Mouse (Mus musculus): Measurements from ENCODE around the gene Kcnq1. TPM values are rescaled to one million over a fixed set of nuclear protein-coding genes. Genes with fewer than 3 reads are reported as not detected.

The Kcnq1 gene
- total RNA-seq, 2 experiments from 2014 or later = 0.61 to 1.2 TPM

DNA sequence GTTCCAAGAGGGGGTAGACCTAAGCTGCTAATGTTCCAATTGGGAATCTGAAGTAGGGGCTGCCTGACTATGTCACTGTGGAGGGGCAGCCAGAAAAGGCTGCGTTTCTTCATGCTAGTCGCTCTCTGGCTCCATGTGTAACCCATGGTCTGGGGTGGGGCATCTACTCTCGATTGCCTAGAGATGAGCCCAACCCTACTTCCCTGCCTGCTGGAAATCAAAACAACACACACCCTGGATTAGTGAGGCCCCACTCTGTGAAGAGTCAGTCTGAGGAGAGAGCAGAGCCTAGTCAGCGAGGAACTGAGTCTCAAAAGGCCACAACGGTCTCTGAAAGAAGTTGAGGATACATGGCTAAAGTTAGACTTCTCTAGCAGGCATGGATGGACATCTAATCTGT is 40.9 kb downstream of the Kcnq1 start:
- DNase-seq (ENCODE audit: extremely low spot score in 1 of 2, low spot score in 2 of 2) = no peak
- Histone ChIP-seq H3K4me3 (no peak overlapping the region), H3K27ac (no peak overlapping the region)
- intact Hi-C loops (cut with DNase I) = no loop called here
- TF ChIP-seq CTCF (IDR thresholded peaks at IDR 0.05) = no peak

DNA sequence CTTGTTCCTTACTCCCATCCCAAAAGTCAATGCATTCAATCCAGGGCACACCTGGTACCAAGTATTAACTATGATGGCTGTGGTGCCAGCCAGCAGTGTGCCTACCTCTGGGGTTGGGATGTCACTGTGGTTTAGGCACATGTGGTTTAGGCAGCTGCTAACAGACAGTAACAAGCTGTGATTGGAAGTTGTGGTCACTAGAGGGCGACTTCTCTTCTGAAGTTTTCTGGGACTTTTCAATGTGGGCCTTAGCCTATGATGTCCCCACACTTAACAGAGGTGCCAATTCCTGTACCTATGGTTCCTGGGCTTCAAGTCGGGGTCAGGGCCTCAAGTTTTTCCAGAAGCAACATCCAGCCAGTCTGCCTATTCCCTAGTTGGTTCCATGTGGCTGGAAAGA is 45.0 kb downstream of the Kcnq1 start:
- Histone ChIP-seq H3K4me3 (no peak overlapping the region), H3K27ac (no peak overlapping the region)
- intact Hi-C loops (cut with DNase I) = loop anchor here (5.0 kb wide), 2 partner anchors 151 to 596 kb away; no protein-coding TSS in a partner anchor
- TF ChIP-seq CTCF (IDR thresholded peaks at IDR 0.05) = peak; percentile 69
- DNase-seq (ENCODE audit: extremely low spot score in 1 of 2, low spot score in 2 of 2) = peak in 1 of 2 experiments; percentile 25

DNA sequence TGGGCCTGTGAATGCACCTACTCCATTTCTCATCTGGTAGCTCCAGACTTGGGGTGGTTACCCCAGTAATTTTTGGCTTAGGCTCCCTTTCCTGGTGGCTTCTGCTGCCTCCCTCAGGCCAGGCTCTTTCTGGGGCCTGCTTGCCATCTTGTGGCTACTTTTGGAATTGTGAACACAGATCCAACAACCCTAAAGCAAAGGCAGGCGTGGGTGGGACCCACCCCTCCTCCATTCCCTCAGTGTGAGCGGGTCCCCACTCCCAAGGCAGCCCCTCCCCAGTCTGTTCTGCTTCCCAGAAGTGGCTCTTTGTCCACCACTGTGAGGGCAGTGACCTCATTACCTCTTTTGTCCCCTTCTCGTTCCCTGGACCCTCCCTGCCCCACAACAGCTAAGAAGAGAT is 46.2 kb downstream of the Kcnq1 start:
- intact Hi-C loops (cut with DNase I) = loop anchor here (5.0 kb wide), 2 partner anchors 150 to 595 kb away; no protein-coding TSS in a partner anchor
- TF ChIP-seq CTCF (IDR thresholded peaks at IDR 0.05) = peak; percentile 53
- DNase-seq (ENCODE audit: extremely low spot score in 1 of 2, low spot score in 2 of 2) = no peak
- H3K27ac ChIP-seq = no peak overlapping the region
- H3K4me3 ChIP-seq = no peak overlapping the region

DNA sequence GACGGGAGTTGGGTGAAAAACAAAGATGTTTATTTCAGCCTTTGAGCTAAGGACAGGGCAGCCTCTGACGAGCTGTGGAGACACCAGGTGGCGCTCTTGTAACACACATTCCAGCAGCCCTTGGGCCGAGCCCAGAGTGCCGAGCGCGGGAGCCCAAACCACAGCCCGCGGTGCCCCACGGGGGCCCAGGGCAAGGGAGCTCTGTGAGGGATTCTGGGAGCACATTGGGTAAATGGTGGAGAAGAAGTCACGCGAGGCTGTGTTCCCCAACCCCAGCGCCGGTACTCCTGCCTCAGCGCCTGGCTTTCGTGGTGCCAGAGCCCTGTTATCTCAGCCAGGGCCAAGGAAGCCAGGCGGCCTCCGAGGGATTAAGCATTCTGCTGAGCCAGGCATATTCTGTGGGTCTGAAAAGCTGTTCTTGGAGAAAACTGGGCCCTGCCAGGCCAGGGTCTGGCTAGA is 47.8 kb downstream of the Kcnq1 start:
- peak; percentile 98 for TF ChIP-seq CTCF (IDR thresholded peaks at IDR 0.05)
- intact Hi-C loops (cut with DNase I) = loop anchor here (1.0 to 5.0 kb wide), 3 partner anchors 148 to 593 kb away; no protein-coding TSS in a partner anchor
- Histone ChIP-seq H3K4me3 (peak overlapping the region; percentile 45), H3K27ac (no peak overlapping the region; the same call in 1 of the 2 replicates)
- peak; percentile 80 to 89 for DNase-seq (ENCODE audit: extremely low spot score in 1 of 2, low spot score in 2 of 2)

DNA sequence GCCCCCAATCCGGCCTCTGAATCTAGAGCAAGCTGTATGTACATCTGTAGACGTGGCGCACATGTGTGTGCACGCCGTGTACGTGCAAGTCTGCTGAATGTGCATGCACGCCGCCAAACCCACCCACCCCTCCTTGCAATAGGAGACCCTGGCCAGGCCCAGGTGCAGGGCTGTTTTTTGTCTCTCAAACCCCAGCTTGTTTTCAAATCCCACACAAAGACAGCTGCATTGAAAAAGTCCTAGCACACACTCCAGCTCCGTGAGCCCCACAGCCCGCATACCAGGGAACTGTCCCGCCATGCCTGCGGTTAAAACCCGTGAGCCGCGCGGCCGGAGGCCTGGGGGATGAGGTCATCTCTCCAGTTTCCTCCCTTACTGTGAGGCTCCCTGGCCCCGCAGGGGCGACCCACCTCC is 48.3 kb downstream of the Kcnq1 start:
- intact Hi-C loops (cut with DNase I) = loop anchor here (5.0 kb wide), 2 partner anchors 148 to 593 kb away; no protein-coding TSS in a partner anchor
- Histone ChIP-seq H3K27ac (no peak overlapping the region), H3K4me3 (no peak overlapping the region)
- TF ChIP-seq CTCF (IDR thresholded peaks at IDR 0.05) = no peak
- no peak for DNase-seq (ENCODE audit: extremely low spot score in 1 of 2, low spot score in 2 of 2)

DNA sequence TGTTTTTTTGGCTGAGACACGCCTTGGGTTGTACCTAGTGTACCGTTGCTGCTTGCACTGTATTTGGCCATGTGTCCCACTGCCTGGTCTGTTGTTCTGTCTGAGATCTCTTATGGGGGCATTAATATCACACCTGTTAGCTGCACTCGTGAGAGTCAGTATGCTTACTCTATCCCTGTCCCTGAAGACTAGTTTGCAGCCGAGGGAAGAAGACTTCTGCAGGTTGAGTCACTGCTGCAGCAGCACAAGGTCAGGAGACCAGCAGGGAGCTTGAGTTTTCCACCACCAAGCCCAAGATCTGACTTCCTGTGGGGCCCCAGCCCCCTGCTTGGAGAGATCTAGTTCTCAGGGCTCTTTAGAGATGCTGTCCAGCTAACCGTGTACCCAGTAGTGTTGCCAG is 49.1 kb downstream of the Kcnq1 start:
- DNase-seq (ENCODE audit: extremely low spot score in 1 of 2, low spot score in 2 of 2) = no peak
- intact Hi-C loops (cut with DNase I) = no loop called here
- TF ChIP-seq CTCF (IDR thresholded peaks at IDR 0.05) = no peak
- no peak overlapping the region for H3K4me3 ChIP-seq
- H3K27ac ChIP-seq = no peak overlapping the region

DNA sequence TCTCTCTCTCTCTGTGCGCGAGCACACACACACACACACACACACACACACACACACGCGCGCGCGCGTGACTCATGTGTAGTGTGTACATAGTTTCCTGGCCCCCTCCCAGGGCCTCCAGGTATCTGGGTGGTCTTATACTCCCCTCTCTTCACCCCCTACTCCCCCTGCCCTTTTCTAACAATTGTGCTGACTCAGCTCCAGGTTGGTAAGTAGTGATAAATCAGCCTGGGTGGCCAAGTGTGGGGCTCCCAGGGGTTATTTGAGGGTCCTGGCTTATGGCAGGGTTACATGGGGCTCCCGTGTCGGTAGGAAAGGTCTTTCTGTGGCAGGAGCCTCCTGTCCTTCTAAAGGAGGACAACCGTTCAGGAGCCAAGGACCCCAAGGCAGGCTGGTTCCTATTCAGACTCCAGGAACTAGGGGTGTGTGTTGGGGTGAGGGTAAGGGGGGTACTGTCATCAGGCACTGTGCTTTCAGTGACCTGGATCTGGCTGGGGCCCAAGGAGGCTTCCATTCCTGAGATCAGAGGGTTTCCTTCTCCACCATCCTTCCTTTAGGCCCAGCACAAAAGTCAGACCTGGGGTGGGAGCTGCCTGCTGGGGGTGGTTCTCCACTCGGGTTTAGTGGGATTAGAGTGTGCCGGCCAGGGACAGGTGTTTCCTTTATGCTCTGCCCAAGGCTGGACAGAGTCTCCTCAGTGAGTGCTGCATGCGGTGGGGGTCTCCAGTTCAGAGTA is 52.7 kb downstream of the Kcnq1 start:
- no peak overlapping the region for H3K4me3 ChIP-seq
- intact Hi-C loops (cut with DNase I) = no loop called here
- H3K27ac ChIP-seq = no peak overlapping the region
- DNase-seq (ENCODE audit: extremely low spot score in 1 of 2, low spot score in 2 of 2) = no peak
- no peak for TF ChIP-seq CTCF (IDR thresholded peaks at IDR 0.05)

DNA sequence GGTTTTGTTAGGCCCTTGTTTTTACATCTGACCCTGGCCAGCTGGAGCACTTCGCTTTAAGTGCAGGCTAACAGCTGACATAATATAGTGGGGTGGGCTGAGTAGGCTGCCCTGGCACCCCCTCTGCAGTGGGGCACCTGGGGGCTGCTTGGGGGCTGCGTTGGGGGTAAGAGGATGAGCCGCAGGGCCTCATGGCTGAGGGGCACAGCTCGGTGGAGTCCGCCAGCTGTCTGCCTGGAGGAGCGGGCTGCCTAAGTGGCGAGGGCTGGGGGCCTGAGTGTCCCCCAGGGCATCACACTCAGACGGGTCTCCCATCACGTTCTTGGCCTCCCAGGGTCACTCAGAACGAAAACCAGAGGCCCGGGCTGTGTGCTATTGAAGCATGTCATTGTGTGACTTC is 53.3 kb downstream of the Kcnq1 start:
- Histone ChIP-seq H3K4me3 (no peak overlapping the region), H3K27ac (no peak overlapping the region)
- no peak for DNase-seq (ENCODE audit: extremely low spot score in 1 of 2, low spot score in 2 of 2)
- TF ChIP-seq CTCF (IDR thresholded peaks at IDR 0.05) = no peak
- intact Hi-C loops (cut with DNase I) = no loop called here

DNA sequence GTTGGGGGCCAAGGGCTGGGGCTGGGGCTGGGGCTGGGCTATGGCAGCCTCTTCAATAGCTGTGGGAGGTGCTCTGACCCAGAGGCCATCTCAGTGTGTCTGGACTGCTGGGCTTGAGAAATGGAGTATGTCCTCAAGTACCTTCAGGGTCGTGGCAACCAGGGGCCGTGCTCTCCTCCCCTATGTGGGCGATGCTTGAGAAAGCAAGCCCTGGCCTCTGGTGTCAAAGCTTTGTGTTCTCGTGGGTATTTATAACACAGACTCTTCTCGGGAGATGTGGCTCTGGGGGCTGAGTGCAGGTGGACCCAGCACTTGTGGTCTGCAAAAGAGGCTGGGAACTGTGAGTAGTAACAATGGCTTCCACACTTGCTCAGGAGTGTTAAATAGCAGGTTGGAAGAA is 53.9 kb downstream of the Kcnq1 start:
- Histone ChIP-seq H3K27ac (no peak overlapping the region), H3K4me3 (no peak overlapping the region)
- DNase-seq (ENCODE audit: extremely low spot score in 1 of 2, low spot score in 2 of 2) = no peak
- intact Hi-C loops (cut with DNase I) = no loop called here
- no peak for TF ChIP-seq CTCF (IDR thresholded peaks at IDR 0.05)

DNA sequence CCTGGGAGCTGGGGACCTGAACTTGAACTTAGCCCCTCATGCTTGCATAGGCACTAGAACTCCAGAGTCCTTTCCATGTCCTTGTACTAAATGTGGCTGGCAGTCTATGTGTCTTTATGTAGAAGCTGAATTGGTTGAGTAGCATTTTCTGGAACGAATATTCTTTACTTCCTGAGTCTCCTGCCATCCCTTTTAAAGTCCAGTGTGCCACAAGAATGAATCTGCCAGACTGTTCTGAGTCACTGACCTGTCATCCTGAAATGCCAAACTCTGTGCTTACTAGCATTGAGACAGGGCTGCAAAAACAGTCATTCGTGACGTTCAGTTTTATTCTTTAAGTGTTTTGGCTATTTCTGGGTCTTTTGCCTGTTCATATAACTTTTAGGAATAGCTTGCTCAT is 55.9 kb downstream of the Kcnq1 start:
- no peak overlapping the region for H3K4me3 ChIP-seq
- intact Hi-C loops (cut with DNase I) = no loop called here
- H3K27ac ChIP-seq = no peak overlapping the region
- no peak for DNase-seq (ENCODE audit: extremely low spot score in 1 of 2, low spot score in 2 of 2)
- no peak for TF ChIP-seq CTCF (IDR thresholded peaks at IDR 0.05)

DNA sequence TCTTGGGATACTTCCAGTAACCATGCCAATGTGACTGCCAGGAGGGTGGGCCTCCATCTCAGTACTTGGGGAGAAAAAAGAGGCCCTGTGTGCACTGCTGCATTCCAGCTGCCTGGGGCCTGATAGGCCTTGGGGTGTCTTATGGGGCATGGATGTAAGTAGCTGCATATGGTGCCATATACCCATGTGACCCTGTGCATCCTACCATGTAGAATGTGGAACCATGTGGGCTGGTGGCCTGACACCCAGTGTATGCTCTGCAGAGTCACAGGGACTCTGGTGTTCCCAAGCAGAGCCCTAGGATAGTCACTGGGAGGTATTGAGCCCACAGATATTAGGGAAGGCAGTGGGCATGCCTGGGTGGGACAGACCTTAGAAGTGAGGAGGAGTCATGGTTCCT is 57.9 kb downstream of the Kcnq1 start:
- H3K27ac ChIP-seq = no peak overlapping the region
- no peak overlapping the region for H3K4me3 ChIP-seq
- no peak for TF ChIP-seq CTCF (IDR thresholded peaks at IDR 0.05)
- DNase-seq (ENCODE audit: extremely low spot score in 1 of 2, low spot score in 2 of 2) = no peak
- intact Hi-C loops (cut with DNase I) = no loop called here

DNA sequence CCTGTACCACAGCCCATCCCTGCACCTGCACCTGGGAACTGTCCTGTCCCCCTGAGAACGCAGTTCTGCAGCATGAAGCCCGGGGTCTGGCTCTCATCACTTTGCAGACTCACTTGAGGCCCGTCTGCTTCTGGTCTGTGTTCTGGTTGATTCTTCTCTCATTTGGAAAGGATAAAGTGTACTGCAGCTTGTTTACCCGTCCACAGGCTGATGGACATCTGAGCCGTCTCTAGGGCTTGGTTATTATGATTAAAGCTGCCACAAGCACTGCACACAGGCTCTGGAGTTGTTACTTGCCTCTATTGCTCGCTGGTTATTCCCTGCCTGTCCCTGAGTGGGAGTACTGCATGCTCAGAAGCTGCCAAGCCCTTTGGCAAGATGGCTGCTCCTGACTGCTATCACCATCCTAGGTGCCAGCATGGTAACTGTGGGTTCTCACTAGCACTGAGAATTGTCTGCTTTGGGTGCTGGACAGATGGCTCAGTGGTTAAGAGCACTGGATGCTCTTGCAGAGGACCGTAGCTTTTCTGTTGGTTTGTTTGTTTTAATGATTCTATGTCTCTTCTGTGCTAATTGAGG is 59.6 kb downstream of the Kcnq1 start:
- DNase-seq (ENCODE audit: extremely low spot score in 1 of 2, low spot score in 2 of 2) = no peak
- intact Hi-C loops (cut with DNase I) = no loop called here
- Histone ChIP-seq H3K27ac (no peak overlapping the region), H3K4me3 (no peak overlapping the region)
- TF ChIP-seq CTCF (IDR thresholded peaks at IDR 0.05) = no peak

Measured in left cerebral cortex, adult 2 months (tissue).